Mouse (Mus musculus) forebrain, embryonic 11.5 days (tissue): ENCODE data around the gene Timmdc1. TPM values are rescaled to one million over a fixed set of nuclear protein-coding genes. Genes with fewer than 3 reads are reported as not detected.

Experiments used
- ATAC-seq: fragments of 200-750 bp; cut with Nextera tagmentation; replicated peaks from 2 replicates; pipeline ENCODE4 v1.8.0; 2017; ENCODE audit warnings: moderate TSS enrichment; ENCODE audit not compliant: low FRiP score
- DNase-seq: peaks from one replicate; pipeline ENCODE4 v3.0.0-alpha.2; 2017; ENCODE audit warnings: low spot score
- H3K27ac ChIP-seq: fragments of 300-500 bp; sonication (generic); 2 replicates; pipeline ENCODE4 v1.5.1; 2014; ENCODE audit warnings: low read depth, low read length
- H3K27me3 ChIP-seq: fragments of 300-500 bp; sonication (generic); 2 replicates; pipeline ENCODE4 v1.6.1; 2014; ENCODE audit warnings: mild to moderate bottlenecking, low read length, mixed read lengths; ENCODE audit not compliant: control insufficient read depth, insufficient read depth
- H3K36me3 ChIP-seq: fragments of 300-500 bp; sonication (generic); 2 replicates; pipeline ENCODE4 v1.6.1; 2014; ENCODE audit warnings: mild to moderate bottlenecking, low read length, moderate library complexity, mixed read lengths; ENCODE audit not compliant: control insufficient read depth, insufficient read depth
- H3K4me1 ChIP-seq: fragments of 300-500 bp; sonication (generic); replicated peaks from 2 replicates; pipeline ENCODE4 v1.6.1; 2014; ENCODE audit warnings: low read length, mixed read lengths; ENCODE audit not compliant: control insufficient read depth, insufficient read depth
- H3K4me2 ChIP-seq: fragments of 300-500 bp; sonication (generic); 2 replicates; pipeline ENCODE4 v1.6.1; 2014; ENCODE audit warnings: low read depth, mild to moderate bottlenecking, low read length, moderate library complexity, mixed read lengths; ENCODE audit not compliant: severe bottlenecking
- H3K4me3 ChIP-seq: fragments of 300-500 bp; sonication (generic); 2 replicates; pipeline ENCODE4 v1.5.1; 2014; ENCODE audit warnings: low read depth, low read length
- H3K9ac ChIP-seq: fragments of 300-500 bp; sonication (generic); 2 replicates; pipeline ENCODE4 v1.6.1; 2014; ENCODE audit warnings: low read length
- H3K9me3 ChIP-seq: fragments of 300-500 bp; sonication (generic); 2 replicates; pipeline ENCODE4 v1.6.1; 2016; ENCODE audit warnings: low read length, mixed read lengths; ENCODE audit not compliant: control insufficient read depth
- WGBS: fragments of 180-500 bp; shearing (Covaris S2); extraction: QIAGEN DNeasy Blood & Tissue Kit; methylation state at CpG from one replicate; pipeline ENCODE4 v1.1.7; 2014; 5-methylcytosine and 5-hydroxymethylcytosine counted together
- polyA plus RNA-seq: library from polyadenylated mRNA; unstranded; fragments of >200 nt; fragmentation: Nextera tagmentation; extraction: Ambion mirVana; gene quantifications from 2 replicates; pipeline ENCODE4 v1.2.1, GENCODE M21; 2014

The Timmdc1 gene
- polyA plus RNA-seq, 1 experiment from 2014 or later, result 31.3 TPM

- WGBS, result 3% methylated on average over 54 of the region's 54 CpGs
- Histone ChIP-seq H3K36me3 (no peaks in the 10 kb centered on the region; the same call in 1 of the 2 replicates), H3K27me3 (no peaks in the 10 kb centered on the region), H3K4me3 (peak within 1 kb of the TSS; percentile 86), H3K27ac (no peak within 1 kb of the TSS), H3K4me1 (peaks cover 5% of the 10 kb centered on the region; the same call in 1 of the 2 replicates), H3K9ac (peak within 1 kb of the TSS; percentile 90), H3K9me3 (no peaks in the 10 kb centered on the region), H3K4me2 (peak within 1 kb of the TSS; percentile 79)
- ATAC-seq, result peak; percentile 95
- DNase-seq, result peak; percentile 88
These were observed 27.3 kb upstream of the Timmdc1 start, which contains the start of gene Poglut1 for GRCm38 (mm10) chr16:38549479-38550396. Poglut1 (minus strand) TSS chr16:38550258.

- no peak for ATAC-seq
- H3K9me3 ChIP-seq, result no peaks in the 10 kb centered on the region
- peaks cover 5% of the 10 kb centered on the region; the same call in 1 of the 2 replicates for H3K4me1 ChIP-seq
- no peak overlapping the region for H3K27ac ChIP-seq
- H3K4me3 ChIP-seq, result no peak overlapping the region
- H3K4me2 ChIP-seq, result no peak overlapping the region
- no peak overlapping the region for H3K9ac ChIP-seq
- DNase-seq, result no peak
- H3K36me3 ChIP-seq, result no peaks in the 10 kb centered on the region; the same call in 1 of the 2 replicates
- 94% methylated on average over 1 of the region's 1 CpGs for WGBS
- H3K27me3 ChIP-seq, result no peaks in the 10 kb centered on the region
These were observed 25.5 kb upstream of the Timmdc1 start for GRCm38 (mm10) chr16:38548000-38548399.

- Histone ChIP-seq H3K27ac (no peak overlapping the region), H3K27me3 (no peaks in the 10 kb centered on the region), H3K4me3 (no peak overlapping the region), H3K36me3 (peaks cover 7% of the 10 kb centered on the region; the same call in 1 of the 2 replicates), H3K4me1 (no peaks in the 10 kb centered on the region), H3K4me2 (no peak overlapping the region), H3K9ac (no peak overlapping the region), H3K9me3 (no peaks in the 10 kb centered on the region)
- ATAC-seq (no peak), DNase-seq (no peak)
- WGBS, result 88% methylated on average over 13 of the region's 13 CpGs
These were observed 16.4 kb upstream of the Timmdc1 start for GRCm38 (mm10) chr16:38538716-38539380.

GRCm38 (mm10) chr16:38536544-38537146 is 14.2 kb upstream of the Timmdc1 start:
- ATAC-seq, result no peak
- Histone ChIP-seq H3K27ac (no peak overlapping the region), H3K27me3 (no peaks in the 10 kb centered on the region), H3K9me3 (no peaks in the 10 kb centered on the region), H3K36me3 (peaks cover 7% of the 10 kb centered on the region; the same call in 1 of the 2 replicates), H3K4me1 (no peaks in the 10 kb centered on the region), H3K9ac (no peak overlapping the region), H3K4me3 (no peak overlapping the region), H3K4me2 (no peak overlapping the region)
- DNase-seq, result peak; percentile 83
- WGBS, result 52% methylated on average over 8 of the region's 8 CpGs

DNA sequence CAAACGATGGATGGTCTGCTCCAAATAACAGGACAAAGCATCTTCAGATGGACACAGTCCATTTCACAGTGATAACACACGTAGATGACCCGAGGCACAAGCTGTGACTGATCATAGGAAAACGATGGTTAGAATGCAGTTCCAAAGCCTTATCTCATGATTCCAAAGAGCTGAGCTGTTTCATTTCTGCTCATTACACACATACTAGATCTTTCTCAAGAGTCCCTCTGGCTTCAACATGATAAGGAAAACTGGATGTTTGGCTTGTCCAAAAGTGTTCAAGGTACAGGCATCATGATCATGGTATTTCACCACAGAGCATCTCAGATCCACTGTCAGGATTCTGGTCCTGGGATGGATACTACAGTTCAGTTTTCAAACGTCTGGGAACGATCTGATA is 3.8 kb upstream of the Timmdc1 start:
- peaks cover 8% of the 10 kb centered on the region for H3K4me1 ChIP-seq
- no peak overlapping the region for H3K9ac ChIP-seq
- ATAC-seq (no peak), DNase-seq (no peak)
- H3K27me3 ChIP-seq, result no peaks in the 10 kb centered on the region
- H3K9me3 ChIP-seq, result no peaks in the 10 kb centered on the region
- no peak overlapping the region for H3K4me2 ChIP-seq
- 88% methylated on average over 6 of the region's 6 CpGs for WGBS
- no peak overlapping the region for H3K27ac ChIP-seq
- peaks cover 8% of the 10 kb centered on the region; the same call in 1 of the 2 replicates for H3K36me3 ChIP-seq
- no peak overlapping the region for H3K4me3 ChIP-seq

DNA sequence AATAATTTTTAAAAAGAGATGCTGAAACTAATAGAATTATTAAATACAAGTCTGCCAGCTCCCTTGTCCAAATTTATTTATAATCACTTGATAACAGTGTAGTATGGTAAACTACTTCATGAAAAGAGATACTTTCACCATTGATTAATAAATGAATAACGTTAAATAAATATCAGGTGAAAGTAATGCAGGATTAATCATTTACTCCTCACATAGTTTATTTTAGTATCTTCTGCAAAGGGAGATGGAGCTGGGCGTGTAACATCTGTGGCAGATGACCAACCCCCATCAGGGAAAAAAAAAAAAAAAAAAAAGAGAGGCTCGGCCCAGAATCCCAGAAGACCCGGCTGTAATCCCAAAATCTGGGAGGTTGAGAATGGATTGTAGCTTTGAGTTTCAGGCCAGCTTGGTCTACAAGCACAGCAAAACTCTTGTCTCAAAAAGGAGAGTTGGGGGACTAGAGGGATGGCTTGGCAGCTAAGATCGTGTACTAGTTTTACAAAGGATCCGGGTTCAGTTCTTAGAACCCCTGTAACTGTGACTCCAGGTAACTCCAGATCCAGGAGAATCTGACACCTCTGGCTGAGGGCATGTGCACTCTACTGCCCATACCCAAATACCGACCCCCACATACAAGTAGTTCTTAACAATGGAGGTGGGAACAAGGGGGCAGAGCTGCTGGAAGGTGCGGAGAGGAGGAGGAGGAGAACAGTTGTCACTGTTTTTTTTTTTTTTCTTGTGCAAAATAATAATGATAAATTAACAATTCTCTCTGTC is 1.1 kb downstream of the Timmdc1 start:
- ATAC-seq (no peak), DNase-seq (no peak)
- no peak overlapping the region for H3K27ac ChIP-seq
- 39% methylated on average over 8 of the region's 8 CpGs for WGBS
- peak overlapping the region; percentile 43 for H3K9ac ChIP-seq
- no peaks in the 10 kb centered on the region for H3K9me3 ChIP-seq
- H3K4me3 ChIP-seq, result peak overlapping the region; percentile 89
- H3K4me1 ChIP-seq, result peaks cover 8% of the 10 kb centered on the region
- no peaks in the 10 kb centered on the region for H3K27me3 ChIP-seq
- peaks cover 3% of the 10 kb centered on the region; the same call in 1 of the 2 replicates for H3K36me3 ChIP-seq
- H3K4me2 ChIP-seq, result peak overlapping the region; percentile 56

DNA sequence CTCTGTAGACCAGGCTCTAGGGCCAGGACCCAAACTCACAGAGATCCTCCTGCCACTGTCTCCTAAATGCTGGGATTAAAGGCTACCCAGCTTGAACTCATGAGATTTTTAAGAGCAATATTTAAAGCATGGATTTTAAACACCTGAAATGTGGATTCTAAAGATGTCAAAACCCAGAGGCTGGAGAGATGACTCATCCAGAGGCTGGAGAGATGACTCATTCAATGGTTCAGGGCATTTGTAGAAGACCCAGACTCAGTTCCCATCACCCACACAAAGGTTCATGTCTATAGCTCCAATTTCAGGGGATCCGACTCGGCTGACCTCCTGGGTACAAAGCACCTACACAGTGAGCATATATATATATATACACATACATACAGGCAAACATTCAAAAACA is 3.3 kb downstream of the Timmdc1 start:
- no peak for ATAC-seq
- WGBS, result 98% methylated on average over 2 of the region's 2 CpGs
- Histone ChIP-seq H3K4me2 (no peak overlapping the region), H3K27me3 (no peaks in the 10 kb centered on the region), H3K9me3 (no peaks in the 10 kb centered on the region), H3K4me1 (peaks cover 8% of the 10 kb centered on the region), H3K9ac (no peak overlapping the region), H3K36me3 (peaks cover 4% of the 10 kb centered on the region; the same call in 1 of the 2 replicates), H3K27ac (no peak overlapping the region), H3K4me3 (no peak overlapping the region)
- DNase-seq, result no peak

- 95% methylated on average over 2 of the region's 2 CpGs for WGBS
- Histone ChIP-seq H3K4me1 (no peaks in the 10 kb centered on the region), H3K4me2 (no peak overlapping the region), H3K9ac (no peak overlapping the region), H3K4me3 (no peak overlapping the region), H3K36me3 (peaks cover 7% of the 10 kb centered on the region; the same call in 1 of the 2 replicates), H3K9me3 (no peaks in the 10 kb centered on the region), H3K27me3 (no peaks in the 10 kb centered on the region), H3K27ac (no peak overlapping the region)
- DNase-seq, result no peak
- no peak for ATAC-seq
These were observed 11.6 kb downstream of the Timmdc1 start for GRCm38 (mm10) chr16:38510846-38511245.
